Mouse (Mus musculus) liver, adult 2 months (tissue): ENCODE data around the gene Ppp4r3a.

ENCODE experiments used
- CTCF ChIP-seq: fragments of 200-500 bp; IDR thresholded peaks from 2 replicates; pipeline ENCODE4 v1.5.1; 2011; ENCODE audit warnings: low read depth, low read length, control low read depth
- POLR2A ChIP-seq: fragments of 200-500 bp; IDR thresholded peaks from 2 replicates; pipeline ENCODE4 v1.6.1; 2011; ENCODE audit warnings: low read length, control low read depth; ENCODE audit not compliant: insufficient read depth; ENCODE audit errors: extremely low read depth

- no peak for TF ChIP-seq CTCF
- no peak for TF ChIP-seq POLR2A
Observed at GRCm38 (mm10) chr12:101011017-101011416, 72.5 kb downstream of the Ppp4r3a start.
